Mouse (Mus musculus) lung, embryonic 14.5 days (tissue): ENCODE results near the gene Cnga3. TPM values are rescaled to one million over a fixed set of nuclear protein-coding genes. Genes with fewer than 3 reads are reported as not detected.
A peak's percentile ranks its signal among the peaks of the same experiment; 100 is the strongest.

ENCODE experiments used
- ATAC-seq: fragments of 200-750 bp; cut with Nextera tagmentation; 2 replicates; pipeline ENCODE4 v1.8.0; 2017; ENCODE audit warnings: mild to moderate bottlenecking, moderate TSS enrichment, moderate library complexity; ENCODE audit not compliant: insufficient read depth
- DNase-seq: peaks from one replicate; pipeline ENCODE4 v3.0.0-alpha.2; 2015
- H3K27ac ChIP-seq: fragments of 300-500 bp; sonication (generic); 2 replicates; pipeline ENCODE4 v1.5.1; 2014; ENCODE audit warnings: low read depth, mild to moderate bottlenecking, moderate library complexity
- H3K27me3 ChIP-seq: fragments of 300-500 bp; sonication (generic); 2 replicates; pipeline ENCODE4 v1.6.1; 2014; ENCODE audit warnings: low read length, control low read depth; ENCODE audit not compliant: insufficient read depth
- H3K36me3 ChIP-seq: fragments of 300-500 bp; sonication (generic); 2 replicates; pipeline ENCODE4 v1.6.1; 2014; ENCODE audit warnings: control low read depth; ENCODE audit not compliant: insufficient read depth
- H3K4me1 ChIP-seq: fragments of 300-500 bp; sonication (generic); 2 replicates; pipeline ENCODE4 v1.6.1; 2014; ENCODE audit warnings: antibody characterized with exemption, control low read depth; ENCODE audit not compliant: insufficient read depth
- H3K4me2 ChIP-seq: fragments of 300-500 bp; sonication (generic); 2 replicates; pipeline ENCODE4 v1.6.1; 2014; ENCODE audit warnings: mild to moderate bottlenecking
- H3K4me3 ChIP-seq: fragments of 300-500 bp; sonication (generic); 2 replicates; pipeline ENCODE4 v1.5.1; 2014; ENCODE audit warnings: low read depth, low read length
- H3K9ac ChIP-seq: fragments of 300-500 bp; sonication (generic); 2 replicates; pipeline ENCODE4 v1.6.1; 2014
- H3K9me3 ChIP-seq: fragments of 300-500 bp; sonication (generic); 2 replicates; pipeline ENCODE4 v1.6.1; 2016; ENCODE audit warnings: low read depth, low read length, control low read depth
- CTCF ChIP-seq: IDR thresholded peaks from 2 replicates; pipeline ENCODE4 v1.5.1; 2016; ENCODE audit warnings: antibody characterized with exemption, low read depth
- WGBS: fragments of 180-500 bp; shearing (Covaris S2); extraction: QIAGEN DNeasy Blood & Tissue Kit; methylation state at CpG from one replicate; pipeline ENCODE4 v1.1.7; 2014; 5-methylcytosine and 5-hydroxymethylcytosine counted together
- polyA plus RNA-seq: library from polyadenylated mRNA; unstranded; fragments of >200 nt; fragmentation: Nextera tagmentation; extraction: Ambion mirVana; gene quantifications from 2 replicates; pipeline ENCODE4 v1.2.1, GENCODE M21; 2014

Gene Cnga3
- polyA plus RNA-seq, 1 experiment from 2014 or later: not detected

GRCm38 (mm10) chr1:37207743-37208142 is 6.5 kb upstream of the Cnga3 start:
- H3K9me3 ChIP-seq: no peaks in the 10 kb centered on the region
- no peak overlapping the region for H3K27ac ChIP-seq
- H3K36me3 ChIP-seq: no peaks in the 10 kb centered on the region
- WGBS: 66% methylated on average over 8 of the region's 8 CpGs
- no peak overlapping the region for H3K4me2 ChIP-seq
- no peaks in the 10 kb centered on the region for H3K27me3 ChIP-seq
- no peak for TF ChIP-seq CTCF
- no peaks in the 10 kb centered on the region for H3K4me1 ChIP-seq
- ATAC-seq (no peak), DNase-seq (peak; percentile 22)
- H3K9ac ChIP-seq: no peak overlapping the region
- no peak overlapping the region for H3K4me3 ChIP-seq

GRCm38 (mm10) chr1:37212375-37212774 is 1.9 kb upstream of the Cnga3 start:
- no peak overlapping the region for H3K4me3 ChIP-seq
- TF ChIP-seq CTCF: no peak
- DNase-seq: no peak
- no peaks in the 10 kb centered on the region for H3K9me3 ChIP-seq
- no peak overlapping the region for H3K9ac ChIP-seq
- no peaks in the 10 kb centered on the region for H3K27me3 ChIP-seq
- no peak for ATAC-seq
- no peak overlapping the region for H3K4me2 ChIP-seq
- no peaks in the 10 kb centered on the region for H3K36me3 ChIP-seq
- WGBS: 85% methylated on average over 9 of the region's 9 CpGs
- H3K4me1 ChIP-seq: no peaks in the 10 kb centered on the region
- H3K27ac ChIP-seq: no peak overlapping the region

- H3K27ac ChIP-seq: no peak overlapping the region
- no peak overlapping the region for H3K9ac ChIP-seq
- no peaks in the 10 kb centered on the region for H3K36me3 ChIP-seq
- TF ChIP-seq CTCF: no peak
- peak; percentile 85 for DNase-seq
- H3K27me3 ChIP-seq: no peaks in the 10 kb centered on the region
- H3K4me1 ChIP-seq: no peaks in the 10 kb centered on the region
- H3K4me2 ChIP-seq: no peak overlapping the region
- ATAC-seq: no peak; the same call in 1 of the 2 replicates
- no peaks in the 10 kb centered on the region for H3K9me3 ChIP-seq
- no peak overlapping the region for H3K4me3 ChIP-seq
- WGBS: 4% methylated on average over 14 of the region's 14 CpGs
Measured at GRCm38 (mm10) chr1:37218386-37218785, 4.2 kb downstream of the Cnga3 start.

GRCm38 (mm10) chr1:37219593-37219992 is 5.4 kb downstream of the Cnga3 start:
- H3K9ac ChIP-seq: no peak overlapping the region
- no peaks in the 10 kb centered on the region for H3K36me3 ChIP-seq
- TF ChIP-seq CTCF: no peak
- no peak overlapping the region for H3K4me3 ChIP-seq
- H3K4me2 ChIP-seq: no peak overlapping the region
- H3K4me1 ChIP-seq: no peaks in the 10 kb centered on the region
- DNase-seq (no peak), ATAC-seq (no peak)
- no peaks in the 10 kb centered on the region for H3K27me3 ChIP-seq
- H3K27ac ChIP-seq: no peak overlapping the region
- WGBS: 85% methylated on average over 5 of the region's 5 CpGs
- H3K9me3 ChIP-seq: no peaks in the 10 kb centered on the region

- TF ChIP-seq CTCF: no peak
- Histone ChIP-seq H3K4me2 (no peak overlapping the region), H3K36me3 (no peaks in the 10 kb centered on the region), H3K9me3 (no peaks in the 10 kb centered on the region), H3K4me3 (no peak overlapping the region), H3K9ac (no peak overlapping the region), H3K27me3 (no peaks in the 10 kb centered on the region), H3K4me1 (no peaks in the 10 kb centered on the region), H3K27ac (no peak overlapping the region)
- ATAC-seq (no peak), DNase-seq (peak; percentile 8)
- WGBS: 53% methylated on average over 6 of the region's 6 CpGs
Measured at GRCm38 (mm10) chr1:37220134-37220907, 6.1 kb downstream of the Cnga3 start.

- ATAC-seq (no peak), DNase-seq (no peak)
- 53% methylated on average over 7 of the region's 7 CpGs for WGBS
- Histone ChIP-seq H3K9ac (no peak overlapping the region), H3K27me3 (no peaks in the 10 kb centered on the region), H3K27ac (no peak overlapping the region), H3K36me3 (no peaks in the 10 kb centered on the region), H3K9me3 (no peaks in the 10 kb centered on the region), H3K4me1 (no peaks in the 10 kb centered on the region), H3K4me3 (no peak overlapping the region), H3K4me2 (no peak overlapping the region)
- TF ChIP-seq CTCF: no peak
Measured at GRCm38 (mm10) chr1:37222002-37222401, 7.8 kb downstream of the Cnga3 start.

GRCm38 (mm10) chr1:37230404-37230803 is 16.2 kb downstream of the Cnga3 start:
- no peaks in the 10 kb centered on the region for H3K36me3 ChIP-seq
- ATAC-seq (no peak), DNase-seq (no peak)
- H3K9ac ChIP-seq: no peak overlapping the region
- TF ChIP-seq CTCF: no peak
- H3K4me3 ChIP-seq: no peak overlapping the region
- H3K9me3 ChIP-seq: no peaks in the 10 kb centered on the region
- no peaks in the 10 kb centered on the region for H3K4me1 ChIP-seq
- H3K4me2 ChIP-seq: no peak overlapping the region
- no peak overlapping the region for H3K27ac ChIP-seq
- 55% methylated on average over 6 of the region's 6 CpGs for WGBS
- H3K27me3 ChIP-seq: no peaks in the 10 kb centered on the region
